Mouse (Mus musculus): Measurements from ENCODE around the gene Cyb5r3. TPM values are rescaled to one million over a fixed set of nuclear protein-coding genes. Genes with fewer than 3 reads are reported as not detected.
"Not testable (repeated sequence)": the region's sequence is repeated elsewhere in the genome, so short reads cannot be mapped to it uniquely, and the experiment has no call there.

Cyb5r3 gene
- polyA plus RNA-seq, 1 experiment from 2014 or later, result 63.3 TPM

DNA sequence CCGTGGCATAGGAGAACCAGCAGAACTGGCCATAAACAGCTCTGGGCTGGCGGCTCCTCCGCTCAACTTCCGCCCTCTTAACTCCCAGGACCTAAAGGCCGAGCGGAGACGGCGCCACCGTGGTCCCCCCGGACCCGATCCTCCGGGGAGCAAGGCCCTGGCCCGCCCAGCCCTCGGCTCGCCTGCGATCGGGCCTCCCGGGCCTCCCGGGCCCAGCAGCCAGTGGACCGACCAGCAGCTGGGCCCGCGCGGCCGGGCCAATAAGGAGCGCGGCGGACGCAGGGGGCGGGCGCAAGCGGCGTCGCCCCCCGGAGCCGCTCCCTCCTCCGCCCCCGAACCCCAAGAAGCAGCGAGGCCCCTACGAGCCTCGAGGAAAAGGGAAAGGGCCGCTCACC, 23.6 kb downstream of the Cyb5r3 start:
- DNase-seq (ENCODE audit: low spot score), result no peak

DNA sequence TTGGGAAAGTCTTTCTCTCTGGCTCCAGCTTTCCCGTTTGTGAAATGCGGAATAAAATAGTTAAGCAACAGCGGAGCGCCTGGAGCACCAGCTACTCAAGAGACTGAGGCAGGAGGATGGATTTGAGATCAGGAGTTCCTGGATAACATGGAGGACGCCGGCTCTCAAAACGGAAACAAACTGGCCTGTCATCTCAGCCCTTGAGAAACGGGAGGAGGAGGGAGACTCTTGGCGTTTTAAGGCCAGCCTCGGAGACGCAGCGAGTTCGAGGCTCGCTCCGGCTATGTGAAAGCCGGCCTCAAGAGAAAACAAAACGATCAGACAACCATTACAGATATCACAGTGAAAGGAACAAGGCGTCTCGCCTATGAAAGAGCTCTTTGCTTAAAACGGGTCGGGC, 24.0 kb downstream of the Cyb5r3 start:
- ATAC-seq (no peak), DNase-seq (ENCODE audit: low spot score) (peak; percentile 3)

More for the DNA sequence above, 23.6 kb downstream of the Cyb5r3 start:
- ATAC-seq, result peak; percentile 83
- Histone ChIP-seq H3K27ac (ENCODE audit: low read depth, low read length) (peak overlapping the region; percentile 97), H3K36me3 (ENCODE audit: control insufficient read depth, insufficient read depth, low read length) (peaks cover 20% of the 10 kb centered on the region), H3K4me2 (ENCODE audit: low read length) (peak overlapping the region; percentile 77), H3K4me3 (ENCODE audit: low read depth, low read length) (peak overlapping the region; percentile 89), H3K9me3 (replicated peaks; ENCODE audit: control insufficient read depth, low read length) (no peaks in the 10 kb centered on the region), H3K9ac (ENCODE audit: low read length) (peak overlapping the region; percentile 97), H3K4me1 (ENCODE audit: control insufficient read depth, insufficient read depth, low read length) (peaks cover 10% of the 10 kb centered on the region), H3K27me3 (replicated peaks; ENCODE audit: control insufficient read depth, insufficient read depth, low read length) (no peaks in the 10 kb centered on the region)
- 0% methylated on average over 40 of the region's 41 CpGs for WGBS

DNA sequence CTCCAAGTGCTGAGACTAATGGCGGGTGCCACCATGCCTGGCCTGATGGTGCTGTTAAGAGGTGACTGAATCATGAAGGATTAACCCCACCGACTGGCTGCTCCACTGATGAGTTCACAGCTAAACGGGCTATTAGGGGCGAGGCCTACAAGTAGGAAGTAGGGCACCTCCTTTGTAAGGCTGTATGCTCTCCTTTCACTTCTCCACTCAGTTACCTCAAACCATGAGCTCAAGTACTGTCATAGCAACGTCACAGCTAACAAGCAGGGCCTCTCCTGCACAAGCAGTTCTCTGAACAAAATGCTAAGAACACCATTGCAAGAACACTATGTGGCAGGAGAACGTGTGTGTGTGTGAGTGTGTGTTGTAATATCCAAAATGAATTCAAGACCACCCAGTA, 26.9 kb downstream of the Cyb5r3 start:
- H3K27ac ChIP-seq (ENCODE audit: low read depth, low read length), result no peak overlapping the region
- ATAC-seq, result no peak
- 87% methylated on average over 6 of the region's 6 CpGs for WGBS

More for the DNA sequence above, 24.0 kb downstream of the Cyb5r3 start:
- H3K36me3 ChIP-seq (ENCODE audit: control insufficient read depth, insufficient read depth, low read length), result peaks cover 20% of the 10 kb centered on the region
- peaks cover 10% of the 10 kb centered on the region for H3K4me1 ChIP-seq (ENCODE audit: control insufficient read depth, insufficient read depth, low read length)
- peak overlapping the region; percentile 97 for H3K27ac ChIP-seq (ENCODE audit: low read depth, low read length)
- peak overlapping the region; percentile 77 for H3K4me2 ChIP-seq (ENCODE audit: low read length)
- peak overlapping the region; percentile 89 for H3K4me3 ChIP-seq (ENCODE audit: low read depth, low read length)
- no peaks in the 10 kb centered on the region for H3K9me3 ChIP-seq (replicated peaks; ENCODE audit: control insufficient read depth, low read length)
- WGBS, result 3% methylated on average over 21 of the region's 21 CpGs
- peak overlapping the region; percentile 97 for H3K9ac ChIP-seq (ENCODE audit: low read length)
- no peaks in the 10 kb centered on the region for H3K27me3 ChIP-seq (replicated peaks; ENCODE audit: control insufficient read depth, insufficient read depth, low read length)

DNA sequence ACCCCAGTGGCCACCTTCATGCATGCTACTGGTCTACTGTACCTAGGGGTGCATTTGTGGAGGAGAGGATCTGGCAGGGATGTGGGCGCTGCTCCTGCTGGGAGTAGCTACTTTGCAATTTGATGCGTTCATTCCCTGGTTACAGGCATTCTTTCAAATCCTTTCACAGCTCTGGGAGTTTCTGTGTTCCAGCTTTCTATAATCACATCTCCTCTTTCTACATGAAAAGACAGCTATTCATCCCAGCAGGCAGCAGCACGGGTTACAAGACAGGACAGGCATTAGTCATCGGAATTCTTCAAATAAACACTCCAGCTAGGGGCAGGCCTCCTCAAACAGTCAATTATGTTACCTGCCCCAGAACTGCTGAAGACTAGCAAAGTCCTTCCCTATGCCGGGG, 29.5 kb downstream of the Cyb5r3 start:
- Histone ChIP-seq H3K9ac (ENCODE audit: low read length) (no peak overlapping the region; the same call in 1 of the 2 replicates), H3K4me2 (ENCODE audit: low read length) (no peak overlapping the region), H3K27me3 (replicated peaks; ENCODE audit: control insufficient read depth, insufficient read depth, low read length) (no peaks in the 10 kb centered on the region), H3K9me3 (replicated peaks; ENCODE audit: control insufficient read depth, low read length) (no peaks in the 10 kb centered on the region), H3K27ac (ENCODE audit: low read depth, low read length) (no peak overlapping the region), H3K36me3 (ENCODE audit: control insufficient read depth, insufficient read depth, low read length) (peaks cover 31% of the 10 kb centered on the region), H3K4me1 (ENCODE audit: control insufficient read depth, insufficient read depth, low read length) (peaks cover 6% of the 10 kb centered on the region; the same call in 1 of the 2 replicates), H3K4me3 (ENCODE audit: low read depth, low read length) (no peak overlapping the region)
- ATAC-seq, result no peak
- peak; percentile 13 for DNase-seq (ENCODE audit: low spot score)
- WGBS, result 27% methylated on average over 5 of the region's 5 CpGs

More for the DNA sequence above, 26.9 kb downstream of the Cyb5r3 start:
- no peaks in the 10 kb centered on the region for H3K27me3 ChIP-seq (replicated peaks; ENCODE audit: control insufficient read depth, insufficient read depth, low read length)
- peaks cover 13% of the 10 kb centered on the region for H3K4me1 ChIP-seq (ENCODE audit: control insufficient read depth, insufficient read depth, low read length)
- no peak overlapping the region for H3K4me3 ChIP-seq (ENCODE audit: low read depth, low read length)
- no peaks in the 10 kb centered on the region for H3K9me3 ChIP-seq (replicated peaks; ENCODE audit: control insufficient read depth, low read length)
- DNase-seq (ENCODE audit: low spot score), result no peak
- no peak overlapping the region for H3K9ac ChIP-seq (ENCODE audit: low read length)
- peaks cover 20% of the 10 kb centered on the region for H3K36me3 ChIP-seq (ENCODE audit: control insufficient read depth, insufficient read depth, low read length)
- no peak overlapping the region for H3K4me2 ChIP-seq (ENCODE audit: low read length)

DNA sequence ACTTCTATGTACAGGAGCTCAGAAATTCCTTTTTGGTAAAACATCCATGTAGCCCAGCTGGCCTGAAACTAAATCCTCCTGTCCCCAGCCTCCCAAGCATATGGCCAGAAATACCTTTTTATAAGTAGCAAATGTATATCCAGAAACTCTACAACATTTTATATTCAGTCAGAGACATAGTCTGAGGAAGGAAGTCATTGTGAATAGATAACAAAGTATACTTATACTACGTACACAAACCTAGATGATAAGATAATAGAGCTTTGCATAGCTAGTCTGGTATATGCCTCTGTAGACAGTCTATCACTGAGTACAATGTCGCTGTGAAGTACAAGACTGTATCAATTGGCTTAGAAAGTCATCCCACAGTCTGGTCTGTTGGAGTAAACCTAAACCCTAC, 36.7 kb downstream of the Cyb5r3 start:
- H3K27ac ChIP-seq (ENCODE audit: low read depth, low read length), result no peak overlapping the region
- WGBS, result 97% methylated on average over 2 of the region's 2 CpGs
- no peak overlapping the region for H3K9ac ChIP-seq (ENCODE audit: low read length)
- H3K36me3 ChIP-seq (ENCODE audit: control insufficient read depth, insufficient read depth, low read length), result peaks cover 82% of the 10 kb centered on the region
- H3K4me3 ChIP-seq (ENCODE audit: low read depth, low read length), result no peak overlapping the region
- no peaks in the 10 kb centered on the region for H3K9me3 ChIP-seq (replicated peaks; ENCODE audit: control insufficient read depth, low read length)
- H3K27me3 ChIP-seq (replicated peaks; ENCODE audit: control insufficient read depth, insufficient read depth, low read length), result no peaks in the 10 kb centered on the region
- ATAC-seq (no peak), DNase-seq (ENCODE audit: low spot score) (no peak)
- no peaks in the 10 kb centered on the region for H3K4me1 ChIP-seq (ENCODE audit: control insufficient read depth, insufficient read depth, low read length)
- no peak overlapping the region for H3K4me2 ChIP-seq (ENCODE audit: low read length)

DNA sequence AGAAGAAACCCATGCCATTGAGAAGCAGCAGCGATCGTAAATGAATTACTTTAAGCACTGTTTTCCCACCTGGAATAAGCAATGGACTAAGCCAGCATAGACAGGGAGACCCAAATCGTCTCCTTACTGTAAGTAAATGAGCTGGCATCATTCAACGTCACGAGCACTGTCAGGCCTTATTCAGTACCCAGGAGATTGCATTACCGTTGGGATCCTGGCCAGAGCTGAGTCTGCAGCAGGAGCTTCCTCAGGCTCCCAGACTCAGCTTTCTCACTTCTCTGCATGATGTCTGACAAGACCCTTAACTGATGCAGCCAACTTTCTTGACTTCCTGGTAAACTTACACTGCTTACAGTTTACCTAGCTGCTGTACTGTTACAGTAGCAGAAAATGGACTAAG, 37.7 kb downstream of the Cyb5r3 start:
- no peak for ATAC-seq
- no peak overlapping the region for H3K27ac ChIP-seq (ENCODE audit: low read depth, low read length)

DNA sequence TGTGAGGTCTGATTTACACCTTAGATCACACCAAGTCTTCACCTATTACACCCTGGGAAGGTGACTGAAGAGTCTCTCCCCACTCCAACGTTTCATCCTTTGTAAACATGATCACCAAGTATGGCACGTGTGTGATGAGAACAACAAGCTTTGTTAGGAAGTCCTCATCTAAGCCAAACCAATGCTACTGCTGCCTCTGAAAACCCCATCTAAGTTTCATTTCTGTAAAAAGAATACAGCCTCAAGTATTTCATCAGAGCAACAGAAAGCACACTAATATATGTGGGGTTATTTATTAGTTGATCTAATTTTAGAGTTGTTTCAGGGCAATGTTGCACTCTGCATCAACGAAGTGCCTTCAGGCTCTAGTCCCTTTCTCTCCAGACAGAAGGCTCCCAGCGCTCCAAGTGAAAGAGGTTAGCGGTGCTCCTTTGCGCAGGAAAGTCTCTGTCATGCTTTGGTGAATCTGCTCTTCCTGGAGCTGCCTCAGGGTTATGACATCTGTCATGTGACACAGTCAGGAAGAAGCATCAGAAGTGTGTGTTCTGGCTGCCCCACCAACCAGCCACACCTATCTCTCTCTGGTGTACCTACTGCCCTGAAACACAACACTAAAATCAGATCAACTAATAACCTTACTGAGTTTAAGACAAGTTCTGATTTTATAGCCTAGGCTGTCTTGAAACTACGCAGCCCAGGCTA, 42.7 kb downstream of the Cyb5r3 start:
- H3K9ac ChIP-seq (ENCODE audit: low read length), result no peak overlapping the region
- H3K4me2 ChIP-seq (ENCODE audit: low read length), result no peak overlapping the region
- H3K27me3 ChIP-seq (replicated peaks; ENCODE audit: control insufficient read depth, insufficient read depth, low read length), result no peaks in the 10 kb centered on the region
- H3K4me3 ChIP-seq (ENCODE audit: low read depth, low read length), result no peak overlapping the region
- ATAC-seq (no peak), DNase-seq (ENCODE audit: low spot score) (no peak)
- H3K27ac ChIP-seq (ENCODE audit: low read depth, low read length), result no peak overlapping the region
- WGBS, result 92% methylated on average over 7 of the region's 7 CpGs
- H3K9me3 ChIP-seq (replicated peaks; ENCODE audit: control insufficient read depth, low read length), result no peaks in the 10 kb centered on the region
- peaks cover 92% of the 10 kb centered on the region for H3K36me3 ChIP-seq (ENCODE audit: control insufficient read depth, insufficient read depth, low read length)
- no peaks in the 10 kb centered on the region for H3K4me1 ChIP-seq (ENCODE audit: control insufficient read depth, insufficient read depth, low read length)

More for the DNA sequence above, 37.7 kb downstream of the Cyb5r3 start:
- 86% methylated on average over 6 of the region's 6 CpGs for WGBS
- Histone ChIP-seq H3K4me2 (ENCODE audit: low read length) (no peak overlapping the region), H3K9me3 (replicated peaks; ENCODE audit: control insufficient read depth, low read length) (no peaks in the 10 kb centered on the region), H3K36me3 (ENCODE audit: control insufficient read depth, insufficient read depth, low read length) (peaks cover 92% of the 10 kb centered on the region), H3K9ac (ENCODE audit: low read length) (no peak overlapping the region), H3K4me1 (ENCODE audit: control insufficient read depth, insufficient read depth, low read length) (no peaks in the 10 kb centered on the region), H3K27me3 (replicated peaks; ENCODE audit: control insufficient read depth, insufficient read depth, low read length) (no peaks in the 10 kb centered on the region), H3K4me3 (ENCODE audit: low read depth, low read length) (no peak overlapping the region)
- DNase-seq (ENCODE audit: low spot score), result no peak

DNA sequence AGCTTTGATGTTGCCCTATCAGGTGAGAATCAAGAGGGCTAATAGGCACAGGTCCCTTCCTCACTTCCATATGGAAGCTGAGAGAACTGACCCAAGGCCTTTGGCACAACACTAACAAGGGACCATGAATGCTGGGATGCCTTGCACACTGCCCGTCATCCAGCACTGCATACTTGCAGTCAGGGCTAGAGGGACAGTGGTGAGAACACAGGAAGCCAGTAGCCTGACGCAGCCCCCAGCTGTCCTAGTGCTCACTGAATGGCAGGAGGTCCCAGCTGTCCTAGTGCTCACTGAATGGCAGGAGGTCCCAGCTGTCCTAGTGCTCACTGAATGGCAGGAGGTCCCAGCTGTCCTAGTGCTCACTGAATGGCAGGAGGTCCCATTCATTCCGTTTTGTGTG, 45.4 kb downstream of the Cyb5r3 start:
- H3K27me3 ChIP-seq (replicated peaks; ENCODE audit: control insufficient read depth, insufficient read depth, low read length); H3K4me1 ChIP-seq (ENCODE audit: control insufficient read depth, insufficient read depth, low read length); DNase-seq (ENCODE audit: low spot score); ATAC-seq; H3K27ac ChIP-seq (ENCODE audit: low read depth, low read length); H3K4me2 ChIP-seq (ENCODE audit: low read length); H3K9me3 ChIP-seq (replicated peaks; ENCODE audit: control insufficient read depth, low read length); H3K9ac ChIP-seq (ENCODE audit: low read length); H3K4me3 ChIP-seq (ENCODE audit: low read depth, low read length): not testable (repeated sequence)
- H3K36me3 ChIP-seq (ENCODE audit: control insufficient read depth, insufficient read depth, low read length), result peaks cover 67% of the 10 kb centered on the region
- WGBS, result 62% methylated on average over 3 of the region's 3 CpGs

DNA sequence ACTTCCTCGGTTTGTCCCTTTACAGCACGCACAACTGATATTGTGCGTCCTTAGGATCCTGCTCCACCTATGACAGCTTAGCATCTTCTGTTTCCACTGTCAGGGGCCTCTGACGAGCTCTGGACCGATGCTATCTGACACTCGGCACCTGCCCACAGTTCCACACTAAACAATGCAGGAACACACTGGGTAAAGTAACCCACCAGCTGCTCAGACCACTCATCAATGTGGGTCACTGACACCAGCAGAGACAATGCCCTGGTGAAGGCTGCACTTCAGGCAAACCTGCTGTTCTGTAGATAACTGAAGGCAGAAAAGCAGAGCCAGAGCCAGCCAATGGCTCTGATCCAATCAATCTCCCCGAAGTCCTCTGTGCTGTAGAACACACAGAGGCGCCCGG, 45.8 kb downstream of the Cyb5r3 start:
- no peak for ATAC-seq
- Histone ChIP-seq H3K27ac (ENCODE audit: low read depth, low read length) (no peak overlapping the region), H3K4me3 (ENCODE audit: low read depth, low read length) (no peak overlapping the region), H3K9me3 (replicated peaks; ENCODE audit: control insufficient read depth, low read length) (no peaks in the 10 kb centered on the region), H3K4me1 (ENCODE audit: control insufficient read depth, insufficient read depth, low read length) (peaks cover under 1% of the 10 kb centered on the region; the same call in 1 of the 2 replicates), H3K36me3 (ENCODE audit: control insufficient read depth, insufficient read depth, low read length) (peaks cover 62% of the 10 kb centered on the region), H3K4me2 (ENCODE audit: low read length) (no peak overlapping the region), H3K27me3 (replicated peaks; ENCODE audit: control insufficient read depth, insufficient read depth, low read length) (no peaks in the 10 kb centered on the region), H3K9ac (ENCODE audit: low read length) (no peak overlapping the region)
- WGBS, result 91% methylated on average over 9 of the region's 9 CpGs
- no peak for DNase-seq (ENCODE audit: low spot score)
